Mouse (Mus musculus) limb, embryonic 15.5 days (tissue): Measurements from ENCODE around the gene Gpn3. TPM values are rescaled to one million over a fixed set of nuclear protein-coding genes. Genes with fewer than 3 reads are reported as not detected.
A peak's percentile ranks its signal among the peaks of the same experiment; 100 is the strongest.

Experiments
- ATAC-seq: fragments of 200-750 bp; cut with Nextera tagmentation; 2 replicates; pipeline ENCODE4 v1.8.0; 2017; ENCODE audit warnings: low read depth, moderate TSS enrichment; ENCODE audit not compliant: insufficient number of reproducible peaks, low FRiP score, low TSS enrichment
- H3K27ac ChIP-seq: fragments of 300-500 bp; sonication (generic); 2 replicates; pipeline ENCODE4 v1.5.1; 2015; ENCODE audit warnings: moderate library complexity, mild to moderate bottlenecking, inconsistent platforms
- H3K27me3 ChIP-seq: fragments of 300-500 bp; sonication (generic); 2 replicates; pipeline ENCODE4 v1.6.1; 2015; ENCODE audit warnings: inconsistent platforms
- H3K36me3 ChIP-seq: fragments of 300-500 bp; sonication (generic); 2 replicates; pipeline ENCODE4 v1.6.1; 2015; ENCODE audit warnings: inconsistent platforms
- H3K4me1 ChIP-seq: fragments of 300-500 bp; sonication (generic); 2 replicates; pipeline ENCODE4 v1.6.1; 2015; ENCODE audit warnings: inconsistent platforms
- H3K4me2 ChIP-seq: fragments of 300-500 bp; sonication (generic); 2 replicates; pipeline ENCODE4 v1.6.1; 2015; ENCODE audit warnings: mild to moderate bottlenecking, inconsistent platforms
- H3K4me3 ChIP-seq: fragments of 300-500 bp; sonication (generic); 2 replicates; pipeline ENCODE4 v1.5.1; 2015; ENCODE audit warnings: mild to moderate bottlenecking, inconsistent platforms
- H3K9ac ChIP-seq: fragments of 300-500 bp; sonication (generic); 2 replicates; pipeline ENCODE4 v1.6.1; 2015; ENCODE audit warnings: inconsistent platforms
- H3K9me3 ChIP-seq: fragments of 300-500 bp; sonication (generic); 2 replicates; pipeline ENCODE4 v1.6.1; 2016; ENCODE audit warnings: inconsistent platforms
- WGBS: fragments of 180-500 bp; shearing (Covaris S2); methylation state at CpG from one replicate; pipeline ENCODE4 v1.1.7; 2015; 5-methylcytosine and 5-hydroxymethylcytosine counted together
- polyA plus RNA-seq: library from polyadenylated mRNA; unstranded; fragments of >200 nt; fragmentation: Nextera tagmentation; extraction: Ambion mirVana; gene quantifications from 2 replicates; pipeline ENCODE4 v1.2.1, GENCODE M21; 2015

Gene Gpn3
- polyA plus RNA-seq: 60.5 and 68.7 TPM in 2 replicates

GRCm38 (mm10) chr5:122371591-122372191, at the start of gene Gpn3:
Gene Gpn3, plus strand, starts transcription at chr5:122371876.
- peak within 1 kb of the TSS; percentile 95 for H3K27ac ChIP-seq
- peak; percentile 50 for ATAC-seq
- peak within 1 kb of the TSS; percentile 77 for H3K9ac ChIP-seq
- H3K36me3 ChIP-seq: peaks cover 41% of the 10 kb centered on the region
- peak within 1 kb of the TSS; percentile 61 for H3K4me2 ChIP-seq
- H3K4me3 ChIP-seq: peak within 1 kb of the TSS; percentile 72
- H3K27me3 ChIP-seq: no peaks in the 10 kb centered on the region
- H3K9me3 ChIP-seq: no peaks in the 10 kb centered on the region
- H3K4me1 ChIP-seq: peaks cover 19% of the 10 kb centered on the region
- under 1% methylated on average over 22 of the region's 46 CpGs for WGBS

- Histone ChIP-seq H3K4me1 (peaks cover 14% of the 10 kb centered on the region), H3K4me3 (no peak overlapping the region), H3K4me2 (no peak overlapping the region), H3K9ac (no peak overlapping the region), H3K36me3 (peaks cover 22% of the 10 kb centered on the region), H3K9me3 (no peaks in the 10 kb centered on the region), H3K27ac (no peak overlapping the region), H3K27me3 (no peaks in the 10 kb centered on the region)
- WGBS: 82% methylated on average over 8 of the region's 8 CpGs
- ATAC-seq: no peak
These were observed 48.2 kb upstream of the Gpn3 start for GRCm38 (mm10) chr5:122323523-122323922.

GRCm38 (mm10) chr5:122324608-122325431, 46.9 kb upstream of the Gpn3 start:
- no peaks in the 10 kb centered on the region for H3K9me3 ChIP-seq
- H3K9ac ChIP-seq: no peak overlapping the region
- H3K4me3 ChIP-seq: no peak overlapping the region
- no peaks in the 10 kb centered on the region for H3K27me3 ChIP-seq
- 89% methylated on average over 23 of the region's 23 CpGs for WGBS
- H3K4me2 ChIP-seq: no peak overlapping the region
- H3K4me1 ChIP-seq: peaks cover 7% of the 10 kb centered on the region
- no peak overlapping the region for H3K27ac ChIP-seq
- H3K36me3 ChIP-seq: peaks cover 22% of the 10 kb centered on the region
- no peak for ATAC-seq

GRCm38 (mm10) chr5:122325477-122325876, 46.2 kb upstream of the Gpn3 start:
- Histone ChIP-seq H3K4me3 (no peak overlapping the region), H3K9me3 (no peaks in the 10 kb centered on the region), H3K4me1 (peaks cover under 1% of the 10 kb centered on the region; the same call in 1 of the 2 replicates), H3K27me3 (no peaks in the 10 kb centered on the region), H3K36me3 (peaks cover 22% of the 10 kb centered on the region), H3K27ac (no peak overlapping the region), H3K4me2 (no peak overlapping the region), H3K9ac (no peak overlapping the region)
- 87% methylated on average over 8 of the region's 8 CpGs for WGBS
- ATAC-seq: no peak

GRCm38 (mm10) chr5:122327283-122327682, 44.4 kb upstream of the Gpn3 start:
- H3K36me3 ChIP-seq: peaks cover 14% of the 10 kb centered on the region
- no peak overlapping the region for H3K4me3 ChIP-seq
- no peak for ATAC-seq
- no peaks in the 10 kb centered on the region for H3K9me3 ChIP-seq
- H3K27ac ChIP-seq: no peak overlapping the region
- no peak overlapping the region for H3K4me2 ChIP-seq
- no peak overlapping the region for H3K9ac ChIP-seq
- no peaks in the 10 kb centered on the region for H3K27me3 ChIP-seq
- WGBS: 75% methylated on average over 3 of the region's 3 CpGs
- no peaks in the 10 kb centered on the region for H3K4me1 ChIP-seq

- no peaks in the 10 kb centered on the region for H3K27me3 ChIP-seq
- no peak overlapping the region for H3K27ac ChIP-seq
- H3K36me3 ChIP-seq: peaks cover 8% of the 10 kb centered on the region
- WGBS: 91% methylated on average over 4 of the region's 4 CpGs
- no peak overlapping the region for H3K4me3 ChIP-seq
- H3K9ac ChIP-seq: no peak overlapping the region
- H3K9me3 ChIP-seq: no peaks in the 10 kb centered on the region
- no peak overlapping the region for H3K4me2 ChIP-seq
- ATAC-seq: no peak
- no peaks in the 10 kb centered on the region for H3K4me1 ChIP-seq
These were observed 41.4 kb upstream of the Gpn3 start for GRCm38 (mm10) chr5:122330269-122330668.

- Histone ChIP-seq H3K9ac (no peak overlapping the region), H3K4me3 (no peak overlapping the region), H3K4me2 (no peak overlapping the region), H3K27me3 (no peaks in the 10 kb centered on the region), H3K27ac (no peak overlapping the region), H3K36me3 (no peaks in the 10 kb centered on the region), H3K9me3 (no peaks in the 10 kb centered on the region), H3K4me1 (no peaks in the 10 kb centered on the region)
- no peak for ATAC-seq
- 66% methylated on average over 3 of the region's 3 CpGs for WGBS
These were observed 37.0 kb upstream of the Gpn3 start for GRCm38 (mm10) chr5:122334682-122335081.

- Histone ChIP-seq H3K36me3 (no peaks in the 10 kb centered on the region), H3K27ac (no peak overlapping the region), H3K4me2 (no peak overlapping the region), H3K4me3 (no peak overlapping the region), H3K4me1 (no peaks in the 10 kb centered on the region), H3K9me3 (no peaks in the 10 kb centered on the region), H3K27me3 (no peaks in the 10 kb centered on the region), H3K9ac (no peak overlapping the region)
- ATAC-seq: no peak
- 86% methylated on average over 7 of the region's 7 CpGs for whole genome bisulfite sequencing
These were observed 35.0 kb upstream of the Gpn3 start for GRCm38 (mm10) chr5:122336554-122337294.

- whole genome bisulfite sequencing: 73% methylated on average over 1 of the region's 1 CpGs
- H3K9ac ChIP-seq: no peak overlapping the region
- H3K27ac ChIP-seq: no peak overlapping the region
- H3K4me2 ChIP-seq: no peak overlapping the region
- H3K4me1 ChIP-seq: no peaks in the 10 kb centered on the region
- H3K4me3 ChIP-seq: no peak overlapping the region
- no peak for ATAC-seq
- H3K9me3 ChIP-seq: no peaks in the 10 kb centered on the region
- no peaks in the 10 kb centered on the region for H3K27me3 ChIP-seq
- H3K36me3 ChIP-seq: no peaks in the 10 kb centered on the region
These were observed 28.8 kb upstream of the Gpn3 start for GRCm38 (mm10) chr5:122342874-122343273.

- Histone ChIP-seq H3K27me3 (no peaks in the 10 kb centered on the region), H3K4me3 (no peak overlapping the region), H3K4me2 (no peak overlapping the region), H3K36me3 (no peaks in the 10 kb centered on the region), H3K9ac (no peak overlapping the region), H3K27ac (no peak overlapping the region), H3K9me3 (no peaks in the 10 kb centered on the region), H3K4me1 (no peaks in the 10 kb centered on the region)
- no peak for ATAC-seq
- whole genome bisulfite sequencing: 46% methylated on average over 7 of the region's 7 CpGs
These were observed 27.9 kb upstream of the Gpn3 start for GRCm38 (mm10) chr5:122343768-122344167.

- Histone ChIP-seq H3K4me1 (no peaks in the 10 kb centered on the region), H3K4me2 (no peak overlapping the region), H3K27ac (no peak overlapping the region), H3K9ac (no peak overlapping the region), H3K4me3 (no peak overlapping the region), H3K36me3 (no peaks in the 10 kb centered on the region), H3K27me3 (no peaks in the 10 kb centered on the region), H3K9me3 (no peaks in the 10 kb centered on the region)
- ATAC-seq: no peak
- WGBS: 6% methylated on average over 5 of the region's 5 CpGs
These were observed 27.4 kb upstream of the Gpn3 start for GRCm38 (mm10) chr5:122344260-122344659.

GRCm38 (mm10) chr5:122345777-122346176, 25.9 kb upstream of the Gpn3 start:
- ATAC-seq: no peak
- Histone ChIP-seq H3K4me2 (no peak overlapping the region), H3K27ac (no peak overlapping the region), H3K4me1 (no peaks in the 10 kb centered on the region), H3K4me3 (no peak overlapping the region), H3K36me3 (no peaks in the 10 kb centered on the region), H3K9ac (no peak overlapping the region), H3K27me3 (no peaks in the 10 kb centered on the region), H3K9me3 (no peaks in the 10 kb centered on the region)
- WGBS: 76% methylated on average over 4 of the region's 4 CpGs
